9 mouse cellular contexts compared by ENCODE assay signal in the genomic region with DNA sequence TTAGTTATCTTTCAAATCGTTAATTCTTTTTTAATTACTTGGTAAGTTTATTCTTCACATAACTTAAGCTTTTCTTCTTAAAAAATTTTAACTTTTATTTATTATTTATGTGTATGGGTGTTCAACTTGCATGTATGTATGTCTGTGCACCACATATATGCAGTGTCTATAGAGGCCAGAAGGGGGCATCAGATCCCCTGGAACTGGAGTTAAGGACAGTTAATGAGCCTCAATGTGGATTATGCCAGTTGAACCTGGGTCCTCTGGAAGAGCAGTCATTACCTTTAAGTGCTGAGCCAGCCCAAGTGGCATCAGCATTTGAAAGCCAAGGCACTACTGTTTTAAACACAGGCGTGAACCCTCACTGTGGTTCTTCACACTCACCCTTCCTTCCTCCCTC.
A peak's percentile ranks its signal among the peaks of the same experiment; 100 is the strongest.
DNase-seq lines count a peak whose midpoint lies in the region; ATAC-seq and TF ChIP-seq lines count a peak whose summit lies in the region.
"Had no signal": no experiment of that assay in that cellular context is flagged by ENCODE, and none has a peak within 500 bp of the region (broad histone marks: within the 10 kb centered on the region; RNA-seq: fewer than 3 reads in every experiment).

No protein-coding gene starts in this region.

- no peak overlapping the region for H3K4me2 ChIP-seq in CH12.LX (ENCODE audit: insufficient read depth, low read depth, poor library complexity, severe bottlenecking)
- no peak overlapping the region for H3K4me2 ChIP-seq in hindbrain, embryonic 13.5 days
- H3K4me2 ChIP-seq: heart, embryonic 15.5 days had no signal

- H3K4me1 ChIP-seq in CH12.LX (ENCODE audit: control insufficient read depth in 1 of 2, insufficient read depth in 2 of 2): peaks cover 0 to 9% of the 10 kb centered on the region in 2 experiments; a peak in 1 of 4 replicates
- H3K4me1 ChIP-seq in hindbrain, embryonic 13.5 days (replicated peaks): no peaks in the 10 kb centered on the region
- H3K4me1 ChIP-seq: heart, embryonic 15.5 days had no signal

- no peak for TF ChIP-seq POLR2A in CH12.LX (IDR thresholded peaks at IDR 0.05; ENCODE audit: low read depth, low read length)

- intact Hi-C loops in left cerebral cortex, postnatal 14 days (cut with DNase I): no loop called here

- no peak overlapping the region for H3K4me3 ChIP-seq in CH12.LX (replicated peaks in 1 of 3; ENCODE audit: low read depth in 2 of 3, low read length in 2 of 3, poor library complexity in 1 of 3)
- H3K4me3 ChIP-seq in hindbrain, embryonic 13.5 days: no peak overlapping the region
- H3K4me3 ChIP-seq: heart, embryonic 15.5 days had no signal

- no peak overlapping the region for H3K9ac ChIP-seq in CH12.LX (ENCODE audit: insufficient read depth, low read depth)
- no peak overlapping the region for H3K9ac ChIP-seq in hindbrain, embryonic 13.5 days
- H3K9ac ChIP-seq: heart, embryonic 15.5 days had no signal

- H3K27me3 ChIP-seq in CH12.LX (replicated peaks): no peaks in the 10 kb centered on the region
- no peaks in the 10 kb centered on the region for H3K27me3 ChIP-seq in hindbrain, embryonic 13.5 days
- H3K27me3 ChIP-seq: heart, embryonic 15.5 days had no signal

- peak; percentile 81 to 88 for TF ChIP-seq CTCF in CH12.LX (conservative IDR thresholded peaks at IDR 0.05 in 1 of 2, IDR thresholded peaks at IDR 0.05 in 1 of 2; ENCODE audit: low read depth in 2 of 2, low read length in 2 of 2)

- no peak for TF ChIP-seq EP300 in CH12.LX (IDR thresholded peaks at IDR 0.05; ENCODE audit: low read length)

- dilution Hi-C loops in CH12.LX (cut with MboI; ENCODE audit: extremely low pct_ligation_motif_present, extremely low pct_unique_long_range_greater_than_20kb, low sequenced_read_pairs): no loop called here

- 5% methylated on average over 2 of the region's 2 CpGs for WGBS in hindbrain, embryonic 13.5 days

- no peaks in the 10 kb centered on the region for H3K9me3 ChIP-seq in CH12.LX (replicated peaks; ENCODE audit: low read length)
- H3K9me3 ChIP-seq in hindbrain, embryonic 13.5 days: no peaks in the 10 kb centered on the region
- H3K9me3 ChIP-seq: heart, embryonic 15.5 days had no signal

- peak; percentile 4 to 13 for DNase-seq in cerebellum, adult 18-20 months
- peak; percentile 75 for DNase-seq in CH12.LX (ENCODE audit: extremely low read depth)
- peak; percentile 9 to 24 for DNase-seq in cerebellum, postnatal 36 days
- DNase-seq in left cerebral cortex, postnatal 14 days (ENCODE audit: low spot score in 2 of 2): peak; percentile 28 to 49
- peak; percentile 9 for DNase-seq in retina, adult 2 months (ENCODE audit: low read depth, low spot score)
- DNase-seq in spleen, postnatal 36 days (ENCODE audit: low spot score in 2 of 2): no peak

- in situ Hi-C loops in CH12.LX (cut with MboI; ENCODE audit: low pct_ligation_motif_present, low pct_unique_long_range_greater_than_20kb, low sequenced_read_pairs): no loop called here

- TF ChIP-seq RAD21 in CH12.LX (IDR thresholded peaks at IDR 0.05; ENCODE audit: low read depth, low read length): peak; percentile 91

- no peak overlapping the region for H3K27ac ChIP-seq in CH12.LX (ENCODE audit: insufficient read depth, low read depth)
- H3K27ac ChIP-seq in hindbrain, embryonic 13.5 days: no peak overlapping the region; the same call in 1 of the 2 replicates
- H3K27ac ChIP-seq: heart, embryonic 15.5 days had no signal

- no peak for ATAC-seq in cerebellum, adult (ENCODE audit: insufficient number of reproducible peaks, low FRiP score, low TSS enrichment)
- ATAC-seq in hindbrain, embryonic 13.5 days (ENCODE audit: low FRiP score): peak; percentile 86

- H3K36me3 ChIP-seq in CH12.LX (replicated peaks in 1 of 2; ENCODE audit: control insufficient read depth in 1 of 2, insufficient read depth in 1 of 2, low read length in 1 of 2): no peaks in the 10 kb centered on the region
- H3K36me3 ChIP-seq in hindbrain, embryonic 13.5 days: no peaks in the 10 kb centered on the region
- H3K36me3 ChIP-seq: heart, embryonic 15.5 days had no signal

- H3K79me2 ChIP-seq in CH12.LX (replicated peaks; ENCODE audit: control insufficient read depth, extremely low read depth, insufficient read depth, poor library complexity, severe bottlenecking): no peaks in the 10 kb centered on the region

TF ChIP-seq in CH12.LX, 34 proteins besides CTCF, POLR2A, EP300 and RAD21:
- TF ChIP-seq ZC3H11A (IDR thresholded peaks at IDR 0.05; ENCODE audit: low read depth, low read length) (peak; percentile 48), NELFE (IDR thresholded peaks at IDR 0.05; ENCODE audit: low read depth, low read length) (no peak), SMC3 (IDR thresholded peaks at IDR 0.05; ENCODE audit: low read depth, low read length) (peak; percentile 83)
TF ChIP-seq in CH12.LX: peak in this region for 2.

Comparison
In these comparisons a context has a peak if more than half of its experiments do, and no peak if none do; other contexts are left out.
1. DNase-seq: peak in cerebellum, adult 18-20 months (2 of 2), CH12.LX (single experiment), cerebellum, postnatal 36 days (2 of 2), left cerebral cortex, postnatal 14 days (2 of 2) and retina, adult 2 months (single experiment); none in spleen, postnatal 36 days (0 of 2).